Mouse (Mus musculus) C2C12 (cell line): ENCODE data around the gene Ttll5. TPM values are rescaled to one million over a fixed set of nuclear protein-coding genes. Genes with fewer than 3 reads are reported as not detected.

Experiments
- H3K27me3 ChIP-seq: one replicate; pipeline ENCODE4 v1.6.1; 2011; ENCODE audit not compliant: control insufficient read depth, insufficient read depth, insufficient read length
- H3K36me3 ChIP-seq: one replicate; pipeline ENCODE4 v1.6.1; 2011; ENCODE audit not compliant: control insufficient read depth, insufficient read depth
- H3K4me3 ChIP-seq: one replicate; pipeline ENCODE4 v1.5.1; 2011; ENCODE audit warnings: mild to moderate bottlenecking, control low read depth; ENCODE audit not compliant: poor library complexity, insufficient read depth, severe bottlenecking
- H3K79me2 ChIP-seq: one replicate; pipeline ENCODE4 v1.6.1; 2011; ENCODE audit not compliant: control insufficient read depth, insufficient read depth
- H3K79me3 ChIP-seq: one replicate; pipeline ENCODE4 v1.6.1; 2011; ENCODE audit warnings: low read depth, control low read depth
- H3ac ChIP-seq: one replicate; pipeline ENCODE3; 2011; ENCODE audit warnings: low read depth; ENCODE audit not compliant: control insufficient read depth, insufficient read length
- CEBPB ChIP-seq: IDR thresholded peaks from one replicate; pipeline ENCODE4 v1.6.1; 2011; ENCODE audit warnings: low read depth, mild to moderate bottlenecking, control low read depth, moderate library complexity
- CTCF ChIP-seq: IDR thresholded peaks from one replicate; pipeline ENCODE4 v1.5.1; 2011; ENCODE audit not compliant: control insufficient read depth, insufficient read depth, insufficient read length
- FOSL1 ChIP-seq: IDR thresholded peaks from one replicate; pipeline ENCODE4 v1.8.0; 2011; ENCODE audit warnings: mild to moderate bottlenecking, low read length; ENCODE audit not compliant: poor library complexity, insufficient read depth, severe bottlenecking
- MAX ChIP-seq: IDR thresholded peaks from one replicate; pipeline ENCODE4 v1.6.1; 2011; ENCODE audit warnings: mild to moderate bottlenecking, control low read depth
- MYOD1 ChIP-seq: IDR thresholded peaks from one replicate; pipeline ENCODE4 v1.6.1; 2011; ENCODE audit warnings: low read depth; ENCODE audit not compliant: control insufficient read depth, insufficient read length
- MYOG ChIP-seq: IDR thresholded peaks from one replicate; pipeline ENCODE4 v1.6.1; 2011; ENCODE audit not compliant: control insufficient read depth, insufficient read length; ENCODE audit errors: extremely low read depth
- USF1 ChIP-seq: IDR thresholded peaks from one replicate; pipeline ENCODE4 v1.6.1; 2011; ENCODE audit warnings: low read depth, mild to moderate bottlenecking, control low read depth, moderate library complexity
- polyA plus RNA-seq: library from polyadenylated mRNA; unstranded; fragments of >200 nt; fragmentation: generic; extraction: Trizol; gene quantifications from one replicate; pipeline ENCODE4 v1.2.1, GENCODE M21; 2012; ENCODE audit warnings: missing spikeins

Ttll5 gene
- polyA plus RNA-seq, 1 experiment, result 20.1 TPM

- Histone ChIP-seq H3K79me3 (no peaks in the 10 kb centered on the region), H3ac (no peak overlapping the region), H3K27me3 (no peaks in the 10 kb centered on the region), H3K79me2 (no peaks in the 10 kb centered on the region), H3K36me3 (no peaks in the 10 kb centered on the region), H3K4me3 (no peak overlapping the region)
- no peak for TF ChIP-seq MYOG
- TF ChIP-seq CEBPB, result no peak
- no peak for TF ChIP-seq MAX
- no peak for TF ChIP-seq CTCF
- no peak for TF ChIP-seq MYOD1
- TF ChIP-seq USF1, result no peak
- TF ChIP-seq FOSL1, result no peak
Observed at GRCm38 (mm10) chr12:86103391-86103790, 278.9 kb downstream of the Ttll5 start.

- no peak overlapping the region for H3ac ChIP-seq
- TF ChIP-seq FOSL1 (no peak), USF1 (no peak), MYOG (no peak), CTCF (no peak), CEBPB (no peak), MAX (no peak), MYOD1 (no peak)
- H3K36me3 ChIP-seq, result no peaks in the 10 kb centered on the region
- H3K27me3 ChIP-seq, result no peaks in the 10 kb centered on the region
- H3K79me2 ChIP-seq, result no peaks in the 10 kb centered on the region
- no peak overlapping the region for H3K4me3 ChIP-seq
- H3K79me3 ChIP-seq, result no peaks in the 10 kb centered on the region
Observed at GRCm38 (mm10) chr12:86103852-86104251, 279.4 kb downstream of the Ttll5 start.

- no peaks in the 10 kb centered on the region for H3K27me3 ChIP-seq
- H3K4me3 ChIP-seq, result no peak overlapping the region
- no peaks in the 10 kb centered on the region for H3K79me3 ChIP-seq
- TF ChIP-seq USF1 (no peak), MYOD1 (no peak), CEBPB (no peak), MYOG (no peak), CTCF (no peak), MAX (no peak), FOSL1 (no peak)
- no peaks in the 10 kb centered on the region for H3K36me3 ChIP-seq
- no peaks in the 10 kb centered on the region for H3K79me2 ChIP-seq
- H3ac ChIP-seq, result no peak overlapping the region
Observed at GRCm38 (mm10) chr12:86104297-86104696, 279.8 kb downstream of the Ttll5 start.

GRCm38 (mm10) chr12:86105546-86105945, 281.1 kb downstream of the Ttll5 start:
- H3K4me3 ChIP-seq, result no peak overlapping the region
- H3ac ChIP-seq, result no peak overlapping the region
- no peaks in the 10 kb centered on the region for H3K79me2 ChIP-seq
- no peak for TF ChIP-seq FOSL1
- no peak for TF ChIP-seq MAX
- no peaks in the 10 kb centered on the region for H3K79me3 ChIP-seq
- no peaks in the 10 kb centered on the region for H3K27me3 ChIP-seq
- no peaks in the 10 kb centered on the region for H3K36me3 ChIP-seq

GRCm38 (mm10) chr12:86106086-86106485, 281.6 kb downstream of the Ttll5 start:
- H3K4me3 ChIP-seq, result no peak overlapping the region
- TF ChIP-seq MAX (no peak), USF1 (no peak), CTCF (no peak), MYOD1 (no peak), CEBPB (no peak), FOSL1 (no peak), MYOG (no peak)
- no peak overlapping the region for H3ac ChIP-seq
- no peaks in the 10 kb centered on the region for H3K79me2 ChIP-seq
- H3K27me3 ChIP-seq, result no peaks in the 10 kb centered on the region
- H3K36me3 ChIP-seq, result no peaks in the 10 kb centered on the region
- no peaks in the 10 kb centered on the region for H3K79me3 ChIP-seq

- Histone ChIP-seq H3K27me3 (no peaks in the 10 kb centered on the region), H3K4me3 (no peak overlapping the region), H3K36me3 (peaks cover 8% of the 10 kb centered on the region), H3K79me2 (no peaks in the 10 kb centered on the region), H3K79me3 (no peaks in the 10 kb centered on the region), H3ac (no peak overlapping the region)
- no peak for TF ChIP-seq MYOG
- no peak for TF ChIP-seq MAX
- no peak for TF ChIP-seq CTCF
- TF ChIP-seq FOSL1, result no peak
- TF ChIP-seq USF1, result no peak
- no peak for TF ChIP-seq CEBPB
- TF ChIP-seq MYOD1, result no peak
Observed at GRCm38 (mm10) chr12:86107645-86108044, 283.2 kb downstream of the Ttll5 start.
